Mouse (Mus musculus) MEL (cell line): Measurements from ENCODE around the gene Guf1. TPM values are rescaled to one million over a fixed set of nuclear protein-coding genes. Genes with fewer than 3 reads are reported as not detected.

Experiments used
- DNase-seq: peaks from one replicate; pipeline ENCODE4 v3.0.0; 2011; ENCODE audit warnings: low read depth, low spot score
- H3K27ac ChIP-seq: 2 replicates; pipeline ENCODE4 v1.5.1; 2012; ENCODE audit warnings: low read depth, mild to moderate bottlenecking, control low read depth, low read length, moderate library complexity; ENCODE audit not compliant: control insufficient read depth
- H3K27me3 ChIP-seq, 2 experiments: fragments of 150-350 bp in 1 of 2; sonication (generic) in 1 of 2; 2 replicates each; pipeline ENCODE4 v1.6.1; 2012; ENCODE audit warnings: low read length in 2 of 2, mild to moderate bottlenecking in 2 of 2, improper control_type of control experiment in 1 of 2, moderate library complexity in 1 of 2; ENCODE audit not compliant: insufficient read depth in 2 of 2, control insufficient read depth in 1 of 2
- H3K36me3 ChIP-seq, 2 experiments: 2 replicates each; pipeline ENCODE4 v1.6.1; 2012 to 2014; ENCODE audit warnings: low read length in 2 of 2, improper control_type of control experiment in 1 of 2, inconsistent platforms in 1 of 2, mild to moderate bottlenecking in 1 of 2; ENCODE audit not compliant: insufficient read depth in 2 of 2, control insufficient read depth in 1 of 2
- H3K4me1 ChIP-seq, 2 experiments: fragments of 150-350 bp in 1 of 2; sonication (generic) in 1 of 2; 2 replicates each; pipeline ENCODE4 v1.6.1; 2012; ENCODE audit warnings: low read length in 2 of 2, improper control_type of control experiment in 1 of 2, mild to moderate bottlenecking in 1 of 2; ENCODE audit not compliant: insufficient read depth in 2 of 2, control insufficient read depth in 1 of 2
- H3K4me3 ChIP-seq, 2 experiments: fragments of 150-350 bp in 1 of 2; sonication (generic) in 1 of 2; 2 replicates each; pipeline ENCODE4 v1.5.1; 2012; ENCODE audit warnings: low read depth in 2 of 2, low read length in 2 of 2, mild to moderate bottlenecking in 2 of 2, moderate library complexity in 2 of 2, control low read depth in 1 of 2, improper control_type of control experiment in 1 of 2; ENCODE audit not compliant: control insufficient read depth in 1 of 2, insufficient read depth in 1 of 2
- H3K79me2 ChIP-seq: 2 replicates; pipeline ENCODE4 v1.6.1; 2012; ENCODE audit warnings: mild to moderate bottlenecking, low read length, moderate library complexity; ENCODE audit not compliant: control insufficient read depth, poor library complexity, insufficient read depth
- H3K9ac ChIP-seq: 2 replicates; pipeline ENCODE4 v1.6.1; 2012; ENCODE audit warnings: low read depth, mild to moderate bottlenecking, control low read depth, low read length, moderate library complexity; ENCODE audit not compliant: control insufficient read depth, poor library complexity, severe bottlenecking
- H3K9me3 ChIP-seq: fragments of 150-350 bp; sonication (generic); replicated peaks from 2 replicates; pipeline ENCODE4 v1.6.1; 2012; ENCODE audit warnings: mild to moderate bottlenecking, low read length, improper control_type of control experiment, moderate library complexity; ENCODE audit not compliant: insufficient read depth
- BHLHE40 ChIP-seq: IDR thresholded peaks from 2 replicates; pipeline ENCODE4 v1.6.1; 2012; ENCODE audit warnings: low read depth, mild to moderate bottlenecking, inconsistent platforms, low read length, improper control_type of control experiment, borderline replicate concordance
- CHD1 ChIP-seq: IDR thresholded peaks from 2 replicates; pipeline ENCODE4 v1.6.1; 2012; ENCODE audit warnings: low read depth, mild to moderate bottlenecking, inconsistent platforms, low read length, improper control_type of control experiment
- CTCF ChIP-seq, 3 experiments: IDR thresholded peaks in 2 of 3; conservative IDR thresholded peaks in 1 of 3; 2 replicates each; pipeline ENCODE4 v1.5.1; 2011 to 2012; ENCODE audit warnings: low read length in 3 of 3, low read depth in 2 of 3, mild to moderate bottlenecking in 2 of 3, improper control_type of control experiment in 1 of 3, inconsistent platforms in 1 of 3, mixed read lengths in 1 of 3, moderate library complexity in 1 of 3; ENCODE audit not compliant: control insufficient read depth in 1 of 3, insufficient read depth in 1 of 3, poor library complexity in 1 of 3, severe bottlenecking in 1 of 3
- ELF1 ChIP-seq: IDR thresholded peaks from 2 replicates; pipeline ENCODE4 v1.6.1; 2014; ENCODE audit warnings: low read depth, mild to moderate bottlenecking, inconsistent platforms, low read length, improper control_type of control experiment, moderate library complexity
- EP300 ChIP-seq, 2 experiments: IDR thresholded peaks; 2 replicates each; pipeline ENCODE4 v1.6.1; 2011; ENCODE audit warnings: improper control_type of control experiment in 2 of 2, low read length in 2 of 2, low read depth in 1 of 2, mild to moderate bottlenecking in 1 of 2
- GABPA ChIP-seq: IDR thresholded peaks from 2 replicates; pipeline ENCODE4 v1.6.1; 2012; ENCODE audit warnings: low read depth, mild to moderate bottlenecking, inconsistent platforms, low read length, improper control_type of control experiment, moderate library complexity
- JUND ChIP-seq: IDR thresholded peaks from 2 replicates; pipeline ENCODE4 v1.6.1; 2011; ENCODE audit warnings: low read depth, mild to moderate bottlenecking, improper control_type of control experiment, low read length
- KAT2A ChIP-seq: conservative IDR thresholded peaks from 2 replicates; pipeline ENCODE4 v1.6.1; 2012; ENCODE audit warnings: low read depth, low read length, improper control_type of control experiment, inconsistent platforms
- MEF2A ChIP-seq: IDR thresholded peaks from 2 replicates; pipeline ENCODE4 v1.6.1; 2014; ENCODE audit warnings: low read depth, mild to moderate bottlenecking, inconsistent platforms, low read length, improper control_type of control experiment; ENCODE audit not compliant: poor library complexity, insufficient replicate concordance, severe bottlenecking; ENCODE audit errors: extremely low read depth
- NELFE ChIP-seq: IDR thresholded peaks from 2 replicates; pipeline ENCODE4 v1.6.1; 2011; ENCODE audit warnings: low read depth, low read length, improper control_type of control experiment
- POLR2AphosphoS2 ChIP-seq: IDR thresholded peaks from 2 replicates; pipeline ENCODE4 v1.6.1; 2011; ENCODE audit warnings: low read length, improper control_type of control experiment
- POLR2AphosphoS5 ChIP-seq: IDR thresholded peaks from 2 replicates; pipeline ENCODE4 v1.6.1; 2012; ENCODE audit warnings: low read depth, borderline replicate concordance, mild to moderate bottlenecking, inconsistent platforms, low read length, moderate library complexity, mixed read lengths
- RAD21 ChIP-seq: IDR thresholded peaks from 2 replicates; pipeline ENCODE4 v1.6.1; 2011; ENCODE audit warnings: mild to moderate bottlenecking, low read depth, low read length, improper control_type of control experiment
- RCOR1 ChIP-seq: IDR thresholded peaks from 2 replicates; pipeline ENCODE4 v1.6.1; 2012; ENCODE audit warnings: low read depth, mild to moderate bottlenecking, inconsistent platforms, low read length, improper control_type of control experiment
- SMC3 ChIP-seq: IDR thresholded peaks from 2 replicates; pipeline ENCODE4 v1.6.1; 2011; ENCODE audit warnings: low read depth, low read length, improper control_type of control experiment
- USF1 ChIP-seq: IDR thresholded peaks from 2 replicates; pipeline ENCODE4 v1.6.1; 2014; ENCODE audit warnings: low read depth, mild to moderate bottlenecking, inconsistent platforms, low read length, improper control_type of control experiment, moderate library complexity
- ZC3H11A ChIP-seq: IDR thresholded peaks from 2 replicates; pipeline ENCODE4 v1.6.1; 2012; ENCODE audit warnings: low read depth, mild to moderate bottlenecking, inconsistent platforms, low read length, improper control_type of control experiment
- ZKSCAN1 ChIP-seq: IDR thresholded peaks from 2 replicates; pipeline ENCODE4 v1.6.1; 2012; ENCODE audit warnings: low read depth, mild to moderate bottlenecking, inconsistent platforms, low read length, improper control_type of control experiment, moderate library complexity
- polyA plus RNA-seq, 2 experiments: library from polyadenylated mRNA; stranded (reverse) in 1 of 2; unstranded in 1 of 2; fragments of >175 nt in 1 of 2; fragments of >200 nt in 1 of 2; gene quantifications; 2 replicates each; pipeline versions ENCODE4 v1.2.1 to v1.2.4; 2012; ENCODE audit warnings: low replicate concordance in 2 of 2, low read depth in 1 of 2; ENCODE audit not compliant: insufficient read length in 2 of 2, insufficient read depth in 1 of 2, missing spikeins in 1 of 2
- total RNA-seq: library from RNA; depleted of rRNA; stranded (reverse); fragments of 300-350 nt; gene quantifications from 2 replicates; pipeline ENCODE4 v1.2.3, GENCODE M21; 2012; rRNA removed

Guf1 gene
- total and polyA plus RNA-seq, 3 experiments = 19.1 to 21.2 TPM; not detected in 1

- DNase-seq = peak; percentile 58
- no peak for TF ChIP-seq RCOR1
- peak; percentile 66 for TF ChIP-seq SMC3
- TF ChIP-seq RAD21 = peak; percentile 87
- TF ChIP-seq ZC3H11A = peak; percentile 72
- peak in 2 of 3 experiments; percentile 19 to 69; a peak in 3 of 6 replicates for TF ChIP-seq CTCF (IDR thresholded peaks at IDR 0.05 in 2 of 3, conservative IDR thresholded peaks at IDR 0.05 in 1 of 3; ENCODE audit: control insufficient read depth in 1 of 3, insufficient read depth in 1 of 3, low read depth in 2 of 3, low read length in 3 of 3, poor library complexity in 1 of 3, severe bottlenecking in 1 of 3)
- no peak for TF ChIP-seq GABPA
- no peak for TF ChIP-seq USF1
- no peak for TF ChIP-seq ZKSCAN1
- H3K4me1 ChIP-seq = no peaks in the 10 kb centered on the region
- H3K4me3 ChIP-seq = no peak overlapping the region
- H3K36me3 ChIP-seq = no peaks in the 10 kb centered on the region
- no peaks in the 10 kb centered on the region for H3K27me3 ChIP-seq
- no peak overlapping the region for H3K9ac ChIP-seq
- no peak overlapping the region for H3K27ac ChIP-seq
- H3K79me2 ChIP-seq = no peaks in the 10 kb centered on the region
- no peaks in the 10 kb centered on the region for H3K9me3 ChIP-seq
These were observed 56.6 kb downstream of the Guf1 start for GRCm38 (mm10) chr5:69613209-69613796.

- Histone ChIP-seq H3K79me2 (no peaks in the 10 kb centered on the region), H3K27ac (no peak overlapping the region), H3K27me3 (no peaks in the 10 kb centered on the region), H3K36me3 (no peaks in the 10 kb centered on the region), H3K9ac (no peak overlapping the region), H3K9me3 (no peaks in the 10 kb centered on the region), H3K4me3 (no peak overlapping the region), H3K4me1 (no peaks in the 10 kb centered on the region)
- TF ChIP-seq JUND (no peak), EP300 (IDR thresholded peaks at IDR 0.05; ENCODE audit: low read depth in 1 of 2, low read length in 2 of 2) (no peak), POLR2AphosphoS2 (no peak), KAT2A (no peak), POLR2AphosphoS5 (no peak), RCOR1 (no peak), ELF1 (no peak), RAD21 (no peak), CHD1 (no peak), ZKSCAN1 (no peak), USF1 (no peak), BHLHE40 (no peak), NELFE (no peak), MEF2A (no peak)
- no peak for DNase-seq
These were observed 64.2 kb downstream of the Guf1 start for GRCm38 (mm10) chr5:69620899-69621298.

Other genes starting within 250 kb of the Guf1 start
- gene Kctd8, start 215.2 kb upstream of the Guf1 start, total RNA-seq = not detected in 2 replicates
- gene Kctd8, start 215.2 kb upstream of the Guf1 start, polyA plus RNA-seq = not detected
- not detected in 2 replicates for gene Yipf7, start 14.3 kb upstream of the Guf1 start, total RNA-seq
- gene Yipf7, start 14.3 kb upstream of the Guf1 start, polyA plus RNA-seq = not detected
- 8.7 and 9.2 TPM in 2 replicates for gene Gnpda2, start 35.4 kb downstream of the Guf1 start, total RNA-seq
- 1 to 10 TPM in 1 of 2 experiments, not detected in 1; 6.9 TPM for gene Gnpda2, start 35.4 kb downstream of the Guf1 start, polyA plus RNA-seq